Mouse (Mus musculus) myocyte (in vitro differentiated cells): ENCODE results near the gene Pfkfb3.

Experiments
- CEBPB ChIP-seq: IDR thresholded peaks from 2 replicates; pipeline ENCODE4 v1.6.1; 2011; ENCODE audit warnings: mild to moderate bottlenecking, moderate library complexity; ENCODE audit not compliant: poor library complexity, insufficient read depth, severe bottlenecking
- E2F4 ChIP-seq: IDR thresholded peaks from one replicate; pipeline ENCODE4 v1.6.1; 2011; ENCODE audit warnings: mild to moderate bottlenecking, control low read depth, moderate library complexity; ENCODE audit not compliant: insufficient read depth
- MAX ChIP-seq: IDR thresholded peaks from one replicate; pipeline ENCODE4 v1.6.1; 2011; ENCODE audit warnings: low read depth, mild to moderate bottlenecking, control low read depth
- MYOG ChIP-seq, 3 experiments: IDR thresholded peaks; one replicate each; pipeline ENCODE4 v1.6.1; 2011; ENCODE audit warnings: control low read depth in 2 of 3, low read depth in 2 of 3, mild to moderate bottlenecking in 2 of 3; ENCODE audit not compliant: insufficient read length in 2 of 3, control insufficient read depth in 1 of 3, insufficient read depth in 1 of 3
- POLR2A ChIP-seq: IDR thresholded peaks from one replicate; pipeline ENCODE4 v1.6.1; 2011; ENCODE audit warnings: low read depth, mild to moderate bottlenecking, control low read depth, moderate library complexity; ENCODE audit not compliant: insufficient read length
- POLR2AphosphoS2 ChIP-seq: IDR thresholded peaks from one replicate; pipeline ENCODE4 v1.6.1; 2011; ENCODE audit warnings: low read depth, control low read depth; ENCODE audit not compliant: insufficient read length
- REST ChIP-seq: IDR thresholded peaks from one replicate; pipeline ENCODE4 v1.6.1; 2011; ENCODE audit warnings: mild to moderate bottlenecking, control low read depth, moderate library complexity; ENCODE audit not compliant: insufficient read depth, insufficient read length
- TCF12 ChIP-seq: IDR thresholded peaks from one replicate; pipeline ENCODE4 v1.6.1; 2011; ENCODE audit warnings: mild to moderate bottlenecking, control low read depth; ENCODE audit not compliant: poor library complexity, insufficient read depth, severe bottlenecking
- TCF3 ChIP-seq: IDR thresholded peaks from one replicate; pipeline ENCODE4 v1.6.1; 2011; ENCODE audit warnings: low read depth, control low read depth; ENCODE audit not compliant: insufficient read length
- USF1 ChIP-seq: IDR thresholded peaks from one replicate; pipeline ENCODE4 v1.6.1; 2011; ENCODE audit warnings: low read depth, mild to moderate bottlenecking, control low read depth, moderate library complexity

GRCm38 (mm10) chr2:11535966-11536365 lies 17.9 kb downstream of the Pfkfb3 start:
- no peak for TF ChIP-seq TCF12
- no peak for TF ChIP-seq E2F4
- no peak for TF ChIP-seq POLR2A
- no peak for TF ChIP-seq POLR2AphosphoS2
- TF ChIP-seq USF1, result no peak
- TF ChIP-seq MAX, result no peak
- TF ChIP-seq MYOG (IDR thresholded peaks at IDR 0.05; ENCODE audit: control insufficient read depth in 1 of 3, insufficient read depth in 1 of 3, insufficient read length in 2 of 3, low read depth in 2 of 3), result no peak
- TF ChIP-seq REST, result no peak
- no peak for TF ChIP-seq CEBPB
- TF ChIP-seq TCF3, result no peak
